Mouse (Mus musculus): ENCODE measurements around the gene Naa80. TPM values are rescaled to one million over a fixed set of nuclear protein-coding genes. Genes with fewer than 3 reads are reported as not detected.

Naa80 gene
- polyA plus RNA-seq, 1 experiment from 2014 or later, result 15.1 TPM

- Histone ChIP-seq H3K36me3 (peaks cover 44% of the 10 kb centered on the region), H3K27me3 (replicated peaks) (no peaks in the 10 kb centered on the region)
Measured at GRCm38 (mm10) chr9:107593101-107593976, 14.7 kb downstream of the Naa80 start.

GRCm38 (mm10) chr9:107594281-107595062, 15.8 kb downstream of the Naa80 start:
- Histone ChIP-seq H3K9ac (no peak overlapping the region), H3K4me3 (replicated peaks) (no peak overlapping the region), H3K4me1 (replicated peaks) (peaks cover 19% of the 10 kb centered on the region), H3K27me3 (replicated peaks) (no peaks in the 10 kb centered on the region), H3K27ac (no peak overlapping the region), H3K36me3 (peaks cover 44% of the 10 kb centered on the region), H3K4me2 (replicated peaks) (no peak overlapping the region), H3K9me3 (no peaks in the 10 kb centered on the region)
- 78% methylated on average over 8 of the region's 8 CpGs for WGBS
- no peak for ATAC-seq

More at GRCm38 (mm10) chr9:107593101-107593976, 14.7 kb downstream of the Naa80 start:
- no peak overlapping the region for H3K4me2 ChIP-seq (replicated peaks)
- no peaks in the 10 kb centered on the region for H3K9me3 ChIP-seq
- 80% methylated on average over 11 of the region's 11 CpGs for WGBS
- ATAC-seq, result no peak
- H3K4me3 ChIP-seq (replicated peaks), result no peak overlapping the region
- H3K4me1 ChIP-seq (replicated peaks), result peaks cover 22% of the 10 kb centered on the region
- no peak overlapping the region for H3K9ac ChIP-seq
- no peak overlapping the region for H3K27ac ChIP-seq

GRCm38 (mm10) chr9:107596619-107597569, 18.2 kb downstream of the Naa80 start:
- H3K9me3 ChIP-seq, result no peaks in the 10 kb centered on the region
- H3K36me3 ChIP-seq, result peaks cover 24% of the 10 kb centered on the region
- no peak overlapping the region for H3K4me3 ChIP-seq (replicated peaks)
- 89% methylated on average over 11 of the region's 11 CpGs for WGBS
- H3K4me1 ChIP-seq (replicated peaks), result peaks cover 15% of the 10 kb centered on the region; the same call in 1 of the 2 replicates
- ATAC-seq, result no peak
- no peaks in the 10 kb centered on the region for H3K27me3 ChIP-seq (replicated peaks)
- no peak overlapping the region for H3K4me2 ChIP-seq (replicated peaks)
- no peak overlapping the region for H3K9ac ChIP-seq
- no peak overlapping the region for H3K27ac ChIP-seq

DNA sequence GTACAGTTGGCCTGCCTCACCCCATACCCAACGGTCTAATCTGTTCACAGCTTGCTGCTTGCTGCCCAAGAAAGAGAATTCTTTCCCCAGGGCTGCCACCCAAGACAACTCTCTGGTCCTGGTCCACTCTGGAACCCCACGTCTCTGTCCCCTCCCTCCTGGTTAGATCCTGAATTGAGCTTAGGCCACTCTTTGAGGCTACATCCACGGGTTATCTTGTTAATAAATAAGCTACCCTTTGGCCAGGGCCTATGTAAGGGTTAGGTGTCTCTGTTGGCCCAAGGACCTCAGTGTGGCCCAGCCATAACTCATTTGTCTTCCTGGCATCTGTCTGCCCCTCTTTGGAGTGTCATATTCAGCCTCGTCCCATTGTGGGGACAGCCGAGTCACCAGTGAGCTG, 19.7 kb downstream of the Naa80 start:
- no peak overlapping the region for H3K9ac ChIP-seq
- peaks cover 17% of the 10 kb centered on the region; the same call in 1 of the 2 replicates for H3K4me1 ChIP-seq (replicated peaks)
- H3K4me2 ChIP-seq (replicated peaks), result no peak overlapping the region
- no peaks in the 10 kb centered on the region for H3K9me3 ChIP-seq
- WGBS, result 70% methylated on average over 5 of the region's 5 CpGs
- H3K4me3 ChIP-seq (replicated peaks), result no peak overlapping the region
- no peaks in the 10 kb centered on the region for H3K27me3 ChIP-seq (replicated peaks)
- no peak overlapping the region for H3K27ac ChIP-seq
- ATAC-seq, result no peak
- H3K36me3 ChIP-seq, result 0 out of 2 replicates have a peak, but pooled peaks cover 10% of the 10 kb centered on the region

DNA sequence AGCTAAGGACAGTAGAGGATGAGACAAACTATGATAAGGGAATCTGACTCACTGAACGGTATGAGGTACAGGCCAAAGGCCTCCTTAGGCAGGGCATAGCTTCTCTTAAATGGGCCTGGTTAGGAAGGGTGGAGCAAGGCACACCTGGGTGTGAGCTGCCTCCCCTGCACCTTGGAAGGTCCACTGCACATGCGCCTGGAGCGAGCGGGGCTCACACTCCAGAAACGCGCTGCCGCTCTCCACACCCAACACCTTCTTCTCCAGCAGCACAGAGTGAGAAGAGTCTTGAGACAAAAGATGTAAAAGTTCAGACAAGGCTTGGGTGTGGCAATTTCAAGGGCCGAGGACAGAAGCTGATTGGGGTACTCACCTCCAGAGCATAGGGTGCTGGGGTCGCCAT, 20.7 kb downstream of the Naa80 start:
- no peak for ATAC-seq
- Histone ChIP-seq H3K9ac (no peak overlapping the region), H3K9me3 (no peaks in the 10 kb centered on the region), H3K36me3 (0 out of 2 replicates have a peak, but pooled peaks cover 3% of the 10 kb centered on the region), H3K4me3 (replicated peaks) (no peak overlapping the region), H3K27ac (no peak overlapping the region), H3K4me1 (replicated peaks) (peaks cover 25% of the 10 kb centered on the region; the same call in 1 of the 2 replicates), H3K27me3 (replicated peaks) (no peaks in the 10 kb centered on the region), H3K4me2 (replicated peaks) (no peak overlapping the region)
- 79% methylated on average over 9 of the region's 9 CpGs for WGBS

- peaks cover 27% of the 10 kb centered on the region; the same call in 1 of the 2 replicates for H3K4me1 ChIP-seq (replicated peaks)
- no peaks in the 10 kb centered on the region for H3K9me3 ChIP-seq
- no peak overlapping the region for H3K27ac ChIP-seq
- H3K4me3 ChIP-seq (replicated peaks), result no peak overlapping the region
- 0 out of 2 replicates have a peak, but pooled peaks cover 3% of the 10 kb centered on the region for H3K36me3 ChIP-seq
- no peak overlapping the region for H3K4me2 ChIP-seq (replicated peaks)
- ATAC-seq, result no peak
- WGBS, result 67% methylated on average over 14 of the region's 14 CpGs
- H3K9ac ChIP-seq, result no peak overlapping the region
- H3K27me3 ChIP-seq (replicated peaks), result no peaks in the 10 kb centered on the region
Measured at GRCm38 (mm10) chr9:107599842-107600241, 21.2 kb downstream of the Naa80 start.

GRCm38 (mm10) chr9:107600745-107601144, 22.1 kb downstream of the Naa80 start:
- H3K9ac ChIP-seq, result no peak overlapping the region
- H3K9me3 ChIP-seq, result no peaks in the 10 kb centered on the region
- H3K27me3 ChIP-seq (replicated peaks), result no peaks in the 10 kb centered on the region
- 0 out of 2 replicates have a peak, but pooled peaks cover 3% of the 10 kb centered on the region for H3K36me3 ChIP-seq
- ATAC-seq, result no peak
- no peak overlapping the region for H3K4me2 ChIP-seq (replicated peaks)
- 77% methylated on average over 12 of the region's 12 CpGs for WGBS
- peaks cover 32% of the 10 kb centered on the region for H3K4me1 ChIP-seq (replicated peaks)
- H3K4me3 ChIP-seq (replicated peaks), result no peak overlapping the region
- no peak overlapping the region for H3K27ac ChIP-seq

GRCm38 (mm10) chr9:107601275-107601674, 22.6 kb downstream of the Naa80 start:
- Histone ChIP-seq H3K4me1 (replicated peaks) (peaks cover 37% of the 10 kb centered on the region), H3K4me2 (replicated peaks) (no peak overlapping the region), H3K27ac (no peak overlapping the region), H3K4me3 (replicated peaks) (no peak overlapping the region), H3K9me3 (no peaks in the 10 kb centered on the region), H3K36me3 (0 out of 2 replicates have a peak, but pooled peaks cover 3% of the 10 kb centered on the region), H3K9ac (no peak overlapping the region), H3K27me3 (replicated peaks) (no peaks in the 10 kb centered on the region)
- ATAC-seq, result no peak
- 84% methylated on average over 11 of the region's 11 CpGs for WGBS

GRCm38 (mm10) chr9:107602068-107602648, 23.5 kb downstream of the Naa80 start:
- Histone ChIP-seq H3K4me1 (replicated peaks) (peaks cover 45% of the 10 kb centered on the region), H3K36me3 (no peaks in the 10 kb centered on the region), H3K27ac (no peak overlapping the region), H3K9me3 (no peaks in the 10 kb centered on the region), H3K27me3 (replicated peaks) (no peaks in the 10 kb centered on the region), H3K4me3 (replicated peaks) (no peak overlapping the region), H3K4me2 (replicated peaks) (no peak overlapping the region), H3K9ac (no peak overlapping the region)
- ATAC-seq, result 0 out of 2 replicates have a peak, but pooled peaks have one; percentile 39
- 11% methylated on average over 10 of the region's 10 CpGs for WGBS

GRCm38 (mm10) chr9:107603251-107603650, 24.6 kb downstream of the Naa80 start:
- Histone ChIP-seq H3K27me3 (replicated peaks) (no peaks in the 10 kb centered on the region), H3K27ac (no peak overlapping the region), H3K4me2 (replicated peaks) (peak overlapping the region; percentile 59), H3K4me3 (replicated peaks) (no peak overlapping the region), H3K36me3 (no peaks in the 10 kb centered on the region), H3K4me1 (replicated peaks) (peaks cover 55% of the 10 kb centered on the region), H3K9ac (no peak overlapping the region), H3K9me3 (no peaks in the 10 kb centered on the region)
- ATAC-seq, result no peak
- 71% methylated on average over 6 of the region's 6 CpGs for WGBS

GRCm38 (mm10) chr9:107605041-107605661, 26.5 kb downstream of the Naa80 start:
- ATAC-seq, result peak; percentile 69
- Histone ChIP-seq H3K9ac (peak overlapping the region; percentile 46; the same call in 1 of the 2 replicates), H3K9me3 (no peaks in the 10 kb centered on the region), H3K4me2 (replicated peaks) (peak overlapping the region; percentile 59), H3K36me3 (no peaks in the 10 kb centered on the region), H3K27ac (peak overlapping the region; percentile 86), H3K4me1 (replicated peaks) (peaks cover 56% of the 10 kb centered on the region), H3K4me3 (replicated peaks) (peak overlapping the region; percentile 42), H3K27me3 (replicated peaks) (no peaks in the 10 kb centered on the region)
- WGBS, result 26% methylated on average over 23 of the region's 23 CpGs
